Mouse (Mus musculus): Measurements from ENCODE around the gene Best1.

Best1 gene

GRCm38 (mm10) chr19:9992011-9992958 is 9.1 kb downstream of the Best1 start:
- DNase-seq (ENCODE audit: low spot score in 2 of 2) = no peak

- DNase-seq (ENCODE audit: low spot score in 2 of 2) = peak; percentile 63 to 78
Observed at GRCm38 (mm10) chr19:9991304-9991703, 10.1 kb downstream of the Best1 start.

GRCm38 (mm10) chr19:9989884-9990256 is 11.6 kb downstream of the Best1 start:
- DNase-seq (ENCODE audit: low spot score in 2 of 2) = no peak

- peak in 1 of 2 experiments; percentile 28 for DNase-seq (ENCODE audit: low spot score in 2 of 2)
Observed at GRCm38 (mm10) chr19:9989171-9989883, 12.1 kb downstream of the Best1 start.

GRCm38 (mm10) chr19:9987593-9987992 is 13.8 kb downstream of the Best1 start:
- DNase-seq (ENCODE audit: low spot score in 2 of 2) = no peak

GRCm38 (mm10) chr19:9987192-9987591 is 14.2 kb downstream of the Best1 start:
- no peak for DNase-seq (ENCODE audit: low spot score in 2 of 2)

- no peak for DNase-seq (ENCODE audit: low spot score in 2 of 2)
Observed at GRCm38 (mm10) chr19:9985900-9986421, 15.5 kb downstream of the Best1 start.

GRCm38 (mm10) chr19:9985190-9985899 is 16.1 kb downstream of the Best1 start:
- no peak for DNase-seq (ENCODE audit: low spot score in 2 of 2)

GRCm38 (mm10) chr19:9984111-9985055 is 17.1 kb downstream of the Best1 start:
- no peak for DNase-seq (ENCODE audit: low spot score in 2 of 2)

GRCm38 (mm10) chr19:9982852-9983542 is 18.4 kb downstream of the Best1 start:
- peak in 1 of 2 experiments; percentile 59 for DNase-seq (ENCODE audit: low spot score in 2 of 2)

- peak; percentile 96 for DNase-seq (ENCODE audit: low spot score in 2 of 2)
Observed at GRCm38 (mm10) chr19:9982151-9982851, 19.1 kb downstream of the Best1 start.

- no peak for DNase-seq (ENCODE audit: low spot score in 2 of 2)
Observed at GRCm38 (mm10) chr19:9981621-9982020, 19.8 kb downstream of the Best1 start.

GRCm38 (mm10) chr19:9980258-9980657 is 21.2 kb downstream of the Best1 start, which contains the start of gene Fth1:
TSS of gene Fth1 (plus strand) at chr19:9980598.
- DNase-seq (ENCODE audit: low spot score in 2 of 2) = no peak

GRCm38 (mm10) chr19:9979156-9979555 is 22.3 kb downstream of the Best1 start:
- DNase-seq (ENCODE audit: low spot score in 2 of 2) = no peak

GRCm38 (mm10) chr19:9978431-9978951 is 22.9 kb downstream of the Best1 start:
- peak; percentile 83 to 89 for DNase-seq (ENCODE audit: low spot score in 2 of 2)

- DNase-seq (ENCODE audit: low spot score in 2 of 2) = no peak
Observed at GRCm38 (mm10) chr19:9977085-9977484, 24.3 kb downstream of the Best1 start.

- DNase-seq (ENCODE audit: low spot score in 2 of 2) = peak in 1 of 2 experiments; percentile 51
Observed at GRCm38 (mm10) chr19:9974853-9975252, 26.6 kb downstream of the Best1 start.

GRCm38 (mm10) chr19:9968081-9968787 is 33.2 kb downstream of the Best1 start:
- DNase-seq (ENCODE audit: low spot score in 2 of 2) = no peak
